Mouse (Mus musculus): Measurements from ENCODE around the gene Spef2.
"Not testable (repeated sequence)": the region's sequence is repeated elsewhere in the genome, so short reads cannot be mapped to it uniquely, and the experiment has no call there.

The Spef2 gene

GRCm38 (mm10) chr15:9557264-9557663 lies 191.4 kb downstream of the Spef2 start:
- DNase-seq (ENCODE audit: low read depth, low spot score), result not testable (repeated sequence)

- no peak for DNase-seq (ENCODE audit: low read depth, low spot score)
Measured at GRCm38 (mm10) chr15:9548951-9549350, 199.7 kb downstream of the Spef2 start.

- no peak for DNase-seq (ENCODE audit: low read depth, low spot score)
Measured at GRCm38 (mm10) chr15:9535200-9535599, 213.5 kb downstream of the Spef2 start.

- DNase-seq (ENCODE audit: low read depth, low spot score), result no peak
Measured at GRCm38 (mm10) chr15:9533356-9533902, 215.2 kb downstream of the Spef2 start.

- DNase-seq (ENCODE audit: low read depth, low spot score), result no peak
Measured at GRCm38 (mm10) chr15:9530076-9530475, 218.6 kb downstream of the Spef2 start, which contains the start of gene Il7r. Il7r (minus strand) TSS chr15:9530176.

GRCm38 (mm10) chr15:9529646-9530045 lies 219.0 kb downstream of the Spef2 start:
- DNase-seq (ENCODE audit: low read depth, low spot score), result no peak

Data from retina, adult 2 months (tissue).